Mouse (Mus musculus) heart, postnatal 0 days (tissue): ENCODE results near the gene Siglecf. TPM values are rescaled to one million over a fixed set of nuclear protein-coding genes. Genes with fewer than 3 reads are reported as not detected.

Experiments
- ATAC-seq: fragments of 200-750 bp; cut with Nextera tagmentation; 2 replicates; pipeline ENCODE4 v1.8.0; 2017; ENCODE audit warnings: low read depth, moderate number of reproducible peaks, moderate library complexity; ENCODE audit not compliant: insufficient read depth
- DNase-seq: peaks from one replicate; pipeline ENCODE4 v3.0.0-alpha.2; 2016; ENCODE audit warnings: low spot score
- H3K27ac ChIP-seq: fragments of 300-500 bp; sonication (generic); 2 replicates; pipeline ENCODE4 v1.5.1; 2014; ENCODE audit warnings: low read depth, mild to moderate bottlenecking
- H3K27me3 ChIP-seq: fragments of 300-500 bp; sonication (generic); 2 replicates; pipeline ENCODE4 v1.6.1; 2014; ENCODE audit warnings: low read length, mixed read lengths; ENCODE audit not compliant: control insufficient read depth, insufficient read depth
- H3K36me3 ChIP-seq: fragments of 300-500 bp; sonication (generic); replicated peaks from 2 replicates; pipeline ENCODE4 v1.6.1; 2014; ENCODE audit warnings: low read length, mixed read lengths; ENCODE audit not compliant: control insufficient read depth, insufficient read depth
- H3K4me1 ChIP-seq: fragments of 300-500 bp; sonication (generic); 2 replicates; pipeline ENCODE4 v1.6.1; 2014; ENCODE audit warnings: antibody characterized with exemption; ENCODE audit not compliant: control insufficient read depth, insufficient read depth
- H3K4me2 ChIP-seq: fragments of 300-500 bp; sonication (generic); 2 replicates; pipeline ENCODE4 v1.6.1; 2014; ENCODE audit warnings: low read depth, mild to moderate bottlenecking, low read length, moderate library complexity
- H3K4me3 ChIP-seq: fragments of 300-500 bp; sonication (generic); 2 replicates; pipeline ENCODE4 v1.5.1; 2014; ENCODE audit warnings: low read depth, low read length
- H3K9ac ChIP-seq: fragments of 300-500 bp; sonication (generic); replicated peaks from 2 replicates; pipeline ENCODE4 v1.6.1; 2014; ENCODE audit warnings: low read depth, low read length, mixed read lengths
- H3K9me3 ChIP-seq: fragments of 300-500 bp; sonication (generic); replicated peaks from 2 replicates; pipeline ENCODE4 v1.6.1; 2016; ENCODE audit warnings: low read length; ENCODE audit not compliant: control insufficient read depth
- CTCF ChIP-seq: IDR thresholded peaks from 2 replicates; pipeline ENCODE4 v1.5.1; 2016; ENCODE audit warnings: antibody characterized with exemption, control low read depth, low read depth
- EP300 ChIP-seq: IDR thresholded peaks from 2 replicates; pipeline ENCODE4 v1.6.1; 2016; ENCODE audit warnings: antibody characterized with exemption, low read depth
- WGBS: fragments of 180-500 bp; shearing (Covaris S2); extraction: QIAGEN DNeasy Blood & Tissue Kit; methylation state at CpG from one replicate; pipeline ENCODE4 v1.1.7; 2014; 5-methylcytosine and 5-hydroxymethylcytosine counted together
- polyA plus RNA-seq: library from polyadenylated mRNA; unstranded; fragments of >200 nt; fragmentation: Nextera tagmentation; extraction: Ambion mirVana; gene quantifications from 2 replicates; pipeline ENCODE4 v1.2.1, GENCODE M21; 2015
- total RNA-seq: library from RNA; depleted of rRNA; stranded (reverse); fragments of >200 nt; gene quantifications from 2 replicates; pipeline ENCODE4 v1.2.3, GENCODE M21; 2014; ENCODE audit warnings: low replicate concordance

Gene Siglecf
- total and polyA plus RNA-seq, 2 experiments from 2014 or later = 0.07 TPM; not detected in 1

- no peak for TF ChIP-seq CTCF
- TF ChIP-seq EP300 = no peak
- Histone ChIP-seq H3K4me2 (no peak overlapping the region), H3K4me1 (no peaks in the 10 kb centered on the region), H3K27me3 (no peaks in the 10 kb centered on the region), H3K36me3 (no peaks in the 10 kb centered on the region), H3K27ac (no peak overlapping the region), H3K9me3 (no peaks in the 10 kb centered on the region), H3K4me3 (no peak overlapping the region), H3K9ac (no peak overlapping the region)
- no peak for ATAC-seq
- 55% methylated on average over 4 of the region's 4 CpGs for WGBS
- no peak for DNase-seq
These were observed 2.0 kb downstream of the Siglecf start for GRCm38 (mm10) chr7:43353118-43353517.

GRCm38 (mm10) chr7:43353758-43354157, 2.6 kb downstream of the Siglecf start:
- DNase-seq (no peak), ATAC-seq (no peak)
- TF ChIP-seq EP300 (no peak), CTCF (no peak)
- H3K4me1 ChIP-seq = no peaks in the 10 kb centered on the region
- H3K4me2 ChIP-seq = no peak overlapping the region
- 65% methylated on average over 4 of the region's 4 CpGs for WGBS
- H3K4me3 ChIP-seq = no peak overlapping the region
- H3K9ac ChIP-seq = no peak overlapping the region
- no peaks in the 10 kb centered on the region for H3K9me3 ChIP-seq
- no peaks in the 10 kb centered on the region for H3K36me3 ChIP-seq
- no peak overlapping the region for H3K27ac ChIP-seq
- no peaks in the 10 kb centered on the region for H3K27me3 ChIP-seq

- H3K4me1 ChIP-seq = no peaks in the 10 kb centered on the region
- H3K27ac ChIP-seq = no peak overlapping the region
- ATAC-seq (peak; percentile 20; the same call in 1 of the 2 replicates), DNase-seq (no peak)
- H3K9ac ChIP-seq = no peak overlapping the region
- TF ChIP-seq EP300 (no peak), CTCF (no peak)
- no peaks in the 10 kb centered on the region for H3K27me3 ChIP-seq
- 6% methylated on average over 12 of the region's 12 CpGs for WGBS
- H3K4me2 ChIP-seq = no peak overlapping the region
- H3K36me3 ChIP-seq = no peaks in the 10 kb centered on the region
- H3K4me3 ChIP-seq = no peak overlapping the region
- H3K9me3 ChIP-seq = no peaks in the 10 kb centered on the region
These were observed 4.0 kb downstream of the Siglecf start for GRCm38 (mm10) chr7:43354893-43355835.

GRCm38 (mm10) chr7:43358556-43358955, 7.4 kb downstream of the Siglecf start:
- no peak for DNase-seq
- no peaks in the 10 kb centered on the region for H3K27me3 ChIP-seq
- 69% methylated on average over 3 of the region's 3 CpGs for WGBS

GRCm38 (mm10) chr7:43361442-43361841, 10.3 kb downstream of the Siglecf start:
- Histone ChIP-seq H3K36me3 (no peaks in the 10 kb centered on the region), H3K27me3 (no peaks in the 10 kb centered on the region), H3K4me2 (no peak overlapping the region), H3K9me3 (no peaks in the 10 kb centered on the region), H3K4me3 (no peak overlapping the region), H3K27ac (no peak overlapping the region), H3K4me1 (no peaks in the 10 kb centered on the region), H3K9ac (no peak overlapping the region)
- no peak for TF ChIP-seq CTCF
- no peak for TF ChIP-seq EP300
- DNase-seq (no peak), ATAC-seq (no peak)
- WGBS = 78% methylated on average over 1 of the region's 1 CpGs

More at GRCm38 (mm10) chr7:43358556-43358955, 7.4 kb downstream of the Siglecf start:
- H3K4me3 ChIP-seq = no peak overlapping the region
- no peaks in the 10 kb centered on the region for H3K4me1 ChIP-seq
- ATAC-seq = no peak
- H3K9me3 ChIP-seq = no peaks in the 10 kb centered on the region
- H3K36me3 ChIP-seq = no peaks in the 10 kb centered on the region
- no peak overlapping the region for H3K9ac ChIP-seq
- H3K27ac ChIP-seq = no peak overlapping the region
- TF ChIP-seq EP300 (no peak), CTCF (no peak)
- no peak overlapping the region for H3K4me2 ChIP-seq

GRCm38 (mm10) chr7:43362021-43362420, 10.9 kb downstream of the Siglecf start:
- H3K4me2 ChIP-seq = no peak overlapping the region
- H3K4me3 ChIP-seq = no peak overlapping the region
- ATAC-seq (no peak), DNase-seq (no peak)
- H3K4me1 ChIP-seq = no peaks in the 10 kb centered on the region
- no peaks in the 10 kb centered on the region for H3K27me3 ChIP-seq
- no peaks in the 10 kb centered on the region for H3K9me3 ChIP-seq
- H3K9ac ChIP-seq = no peak overlapping the region
- 47% methylated on average over 4 of the region's 4 CpGs for WGBS
- TF ChIP-seq CTCF (no peak), EP300 (no peak)
- no peak overlapping the region for H3K27ac ChIP-seq
- H3K36me3 ChIP-seq = no peaks in the 10 kb centered on the region
